Mouse (Mus musculus) hindbrain, postnatal 0 days (tissue): ENCODE results near the gene Neurod2. TPM values are rescaled to one million over a fixed set of nuclear protein-coding genes. Genes with fewer than 3 reads are reported as not detected.

ENCODE experiments used
- ATAC-seq: fragments of 200-750 bp; cut with Nextera tagmentation; 2 replicates; pipeline ENCODE4 v1.8.0; 2017; ENCODE audit warnings: mild to moderate bottlenecking, moderate TSS enrichment, moderate library complexity
- DNase-seq: peaks from one replicate; pipeline ENCODE4 v3.0.0-alpha.2; 2015; ENCODE audit warnings: low spot score
- H3K27ac ChIP-seq: fragments of 300-500 bp; sonication (generic); 2 replicates; pipeline ENCODE4 v1.5.1; 2014; ENCODE audit warnings: mild to moderate bottlenecking
- H3K27me3 ChIP-seq: fragments of 300-500 bp; sonication (generic); 2 replicates; pipeline ENCODE4 v1.6.1; 2014; ENCODE audit warnings: low read length, mixed read lengths; ENCODE audit not compliant: insufficient read depth
- H3K36me3 ChIP-seq: fragments of 300-500 bp; sonication (generic); 2 replicates; pipeline ENCODE4 v1.6.1; 2014; ENCODE audit warnings: low read length, mixed read lengths; ENCODE audit not compliant: insufficient read depth
- H3K4me1 ChIP-seq: fragments of 300-500 bp; sonication (generic); 2 replicates; pipeline ENCODE4 v1.6.1; 2014; ENCODE audit warnings: antibody characterized with exemption, low read length, mixed read lengths; ENCODE audit not compliant: insufficient read depth
- H3K4me2 ChIP-seq: fragments of 300-500 bp; sonication (generic); 2 replicates; pipeline ENCODE4 v1.6.1; 2014; ENCODE audit warnings: low read depth, mild to moderate bottlenecking, low read length, moderate library complexity, mixed read lengths
- H3K4me3 ChIP-seq: fragments of 300-500 bp; sonication (generic); 2 replicates; pipeline ENCODE4 v1.5.1; 2014; ENCODE audit warnings: low read length
- H3K9ac ChIP-seq: fragments of 300-500 bp; sonication (generic); replicated peaks from 2 replicates; pipeline ENCODE4 v1.6.1; 2014; ENCODE audit warnings: mild to moderate bottlenecking, low read length, moderate library complexity, mixed read lengths
- H3K9me3 ChIP-seq: fragments of 300-500 bp; sonication (generic); 2 replicates; pipeline ENCODE4 v1.6.1; 2016; ENCODE audit warnings: low read length, mixed read lengths
- CTCF ChIP-seq: IDR thresholded peaks from 2 replicates; pipeline ENCODE4 v1.5.1; 2016; ENCODE audit warnings: antibody characterized with exemption, control low read depth, low read depth
- WGBS: fragments of 180-500 bp; shearing (Covaris S2); extraction: QIAGEN DNeasy Blood & Tissue Kit; methylation state at CpG from one replicate; pipeline ENCODE4 v1.1.7; 2014; 5-methylcytosine and 5-hydroxymethylcytosine counted together
- polyA plus RNA-seq: library from polyadenylated mRNA; unstranded; fragments of >200 nt; fragmentation: Nextera tagmentation; extraction: Ambion mirVana; gene quantifications from 2 replicates; pipeline ENCODE4 v1.2.1, GENCODE M21; 2015
- total RNA-seq: library from RNA; depleted of rRNA; stranded (reverse); fragments of >200 nt; gene quantifications from 2 replicates; pipeline ENCODE4 v1.2.3, GENCODE M21; 2014

Neurod2 gene
- total and polyA plus RNA-seq, 2 experiments from 2014 or later = 30.7 to 87.0 TPM

DNA sequence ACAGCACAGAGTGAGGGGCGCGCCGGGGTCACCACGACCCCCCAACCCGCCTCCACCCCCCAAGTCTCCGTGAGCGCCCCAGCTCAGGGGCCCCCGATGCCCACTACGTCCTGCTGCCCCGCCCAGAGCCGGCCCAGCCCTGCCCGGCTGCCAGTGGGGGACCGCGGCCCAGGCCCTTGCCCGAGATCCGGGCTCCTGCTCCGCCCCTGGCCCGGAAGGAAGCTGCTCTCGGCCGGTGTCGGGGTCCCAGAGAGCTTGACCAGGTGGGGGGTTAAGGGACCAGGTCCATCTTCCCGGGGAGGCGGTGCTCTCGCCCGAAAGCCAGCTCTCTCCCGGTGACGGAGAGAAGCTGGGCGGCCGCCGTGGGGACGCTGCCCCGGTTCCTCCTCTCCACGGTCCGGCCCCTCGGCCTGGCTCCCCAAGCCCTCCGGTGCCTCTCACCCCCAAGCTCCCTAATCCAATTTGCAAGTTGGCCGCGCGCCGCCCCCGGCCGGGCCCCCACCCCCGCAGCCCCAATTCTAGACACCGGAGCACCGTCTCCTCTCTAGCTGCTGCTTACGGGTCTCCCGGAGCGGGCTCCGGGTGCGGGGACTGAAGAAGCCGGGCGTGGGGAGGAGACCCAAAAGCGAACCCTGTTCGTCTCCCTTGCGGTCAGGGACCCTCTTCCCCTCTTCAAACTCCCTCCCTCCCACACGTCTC is 928 bp downstream of the Neurod2 start:
- H3K9me3 ChIP-seq = no peaks in the 10 kb centered on the region
- H3K27ac ChIP-seq = peak overlapping the region; percentile 89
- H3K4me3 ChIP-seq = peak overlapping the region; percentile 54
- TF ChIP-seq CTCF = no peak
- under 1% methylated on average over 49 of the region's 56 CpGs for WGBS
- peak overlapping the region; percentile 73 for H3K9ac ChIP-seq
- ATAC-seq = no peak
- peak overlapping the region; percentile 58 for H3K4me2 ChIP-seq
- no peaks in the 10 kb centered on the region for H3K4me1 ChIP-seq
- DNase-seq = no peak
- peaks cover 38% of the 10 kb centered on the region for H3K27me3 ChIP-seq
- no peaks in the 10 kb centered on the region for H3K36me3 ChIP-seq

GRCm38 (mm10) chr11:98328031-98328370 is 1.4 kb downstream of the Neurod2 start:
- H3K4me3 ChIP-seq = peak overlapping the region; percentile 54
- no peak for ATAC-seq
- no peak for DNase-seq
- H3K9me3 ChIP-seq = no peaks in the 10 kb centered on the region
- no peaks in the 10 kb centered on the region for H3K36me3 ChIP-seq
- no peak for TF ChIP-seq CTCF
- no peaks in the 10 kb centered on the region for H3K4me1 ChIP-seq
- under 1% methylated on average over 34 of the region's 35 CpGs for WGBS
- peak overlapping the region; percentile 73 for H3K9ac ChIP-seq
- peak overlapping the region; percentile 89 for H3K27ac ChIP-seq
- H3K4me2 ChIP-seq = peak overlapping the region; percentile 58
- H3K27me3 ChIP-seq = peaks cover 43% of the 10 kb centered on the region

DNA sequence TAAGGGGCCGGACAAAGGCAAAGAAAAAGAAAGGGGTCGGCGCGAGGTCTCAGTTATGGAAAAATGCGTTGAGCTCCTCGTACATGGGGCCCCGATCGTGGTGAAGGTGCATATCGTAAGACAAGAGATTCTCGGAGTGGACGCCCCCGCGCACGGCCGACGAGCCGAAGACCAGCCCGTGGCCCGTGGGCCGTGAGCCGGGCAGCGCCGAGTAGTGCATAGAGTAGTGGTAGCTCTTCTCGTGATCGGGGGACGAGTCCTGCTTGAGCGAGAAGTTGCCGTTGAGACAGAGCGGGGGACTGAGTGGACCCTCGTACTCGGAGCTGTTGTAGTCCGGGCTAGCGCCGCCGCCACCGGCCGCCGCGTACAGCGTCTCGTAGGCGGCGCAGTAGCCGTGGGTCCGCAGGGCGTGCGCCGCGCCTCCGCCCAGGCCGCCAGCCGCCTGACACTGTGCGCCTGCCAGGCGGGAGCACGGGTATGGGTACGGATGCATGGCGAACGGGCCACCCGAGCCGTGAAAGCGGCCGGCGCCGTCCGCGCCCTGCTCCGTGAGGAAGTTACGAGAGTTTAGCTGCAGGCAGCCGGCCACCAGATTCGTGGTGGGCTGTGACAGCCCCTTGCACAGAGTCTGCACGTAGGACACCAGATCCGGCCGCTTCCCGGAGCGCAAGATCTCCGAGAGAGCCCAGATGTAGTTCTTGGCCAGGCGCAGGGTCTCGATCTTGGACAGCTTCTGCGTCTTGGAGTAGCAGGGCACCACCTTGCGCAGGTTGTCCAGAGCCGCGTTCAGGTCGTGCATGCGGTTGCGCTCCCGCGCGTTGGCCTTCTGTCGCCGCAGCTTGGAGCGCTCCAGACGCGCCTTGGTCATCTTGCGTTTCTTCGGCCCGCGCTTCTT is 2.1 kb downstream of the Neurod2 start:
- Histone ChIP-seq H3K27ac (peak overlapping the region; percentile 89), H3K9ac (peak overlapping the region; percentile 73), H3K27me3 (peaks cover 46% of the 10 kb centered on the region), H3K9me3 (no peaks in the 10 kb centered on the region), H3K4me2 (peak overlapping the region; percentile 58), H3K4me1 (no peaks in the 10 kb centered on the region), H3K4me3 (peak overlapping the region; percentile 54), H3K36me3 (no peaks in the 10 kb centered on the region)
- no peak for TF ChIP-seq CTCF
- no peak for ATAC-seq
- no peak for DNase-seq
- WGBS = 1% methylated on average over 96 of the region's 97 CpGs

- peak overlapping the region; percentile 58 for H3K4me2 ChIP-seq
- WGBS = 1% methylated on average over 19 of the region's 19 CpGs
- H3K27ac ChIP-seq = peak overlapping the region; percentile 89; the same call in 1 of the 2 replicates
- peak overlapping the region; percentile 73 for H3K9ac ChIP-seq
- no peaks in the 10 kb centered on the region for H3K4me1 ChIP-seq
- peaks cover 46% of the 10 kb centered on the region for H3K27me3 ChIP-seq
- no peak for DNase-seq
- H3K36me3 ChIP-seq = no peaks in the 10 kb centered on the region
- ATAC-seq = no peak
- peak overlapping the region; percentile 54 for H3K4me3 ChIP-seq
- no peak for TF ChIP-seq CTCF
- no peaks in the 10 kb centered on the region for H3K9me3 ChIP-seq
Observed at GRCm38 (mm10) chr11:98326741-98327135, 2.7 kb downstream of the Neurod2 start.

GRCm38 (mm10) chr11:98325821-98326218 is 3.6 kb downstream of the Neurod2 start:
- peak overlapping the region; percentile 58 for H3K4me2 ChIP-seq
- H3K36me3 ChIP-seq = no peaks in the 10 kb centered on the region
- DNase-seq = no peak
- peak overlapping the region; percentile 73; the same call in 1 of the 2 replicates for H3K9ac ChIP-seq
- peaks cover 46% of the 10 kb centered on the region for H3K27me3 ChIP-seq
- H3K4me3 ChIP-seq = peak overlapping the region; percentile 54
- WGBS = 11% methylated on average over 22 of the region's 22 CpGs
- H3K27ac ChIP-seq = no peak overlapping the region; the same call in 1 of the 2 replicates
- no peaks in the 10 kb centered on the region for H3K9me3 ChIP-seq
- no peak for TF ChIP-seq CTCF
- ATAC-seq = no peak
- H3K4me1 ChIP-seq = no peaks in the 10 kb centered on the region

DNA sequence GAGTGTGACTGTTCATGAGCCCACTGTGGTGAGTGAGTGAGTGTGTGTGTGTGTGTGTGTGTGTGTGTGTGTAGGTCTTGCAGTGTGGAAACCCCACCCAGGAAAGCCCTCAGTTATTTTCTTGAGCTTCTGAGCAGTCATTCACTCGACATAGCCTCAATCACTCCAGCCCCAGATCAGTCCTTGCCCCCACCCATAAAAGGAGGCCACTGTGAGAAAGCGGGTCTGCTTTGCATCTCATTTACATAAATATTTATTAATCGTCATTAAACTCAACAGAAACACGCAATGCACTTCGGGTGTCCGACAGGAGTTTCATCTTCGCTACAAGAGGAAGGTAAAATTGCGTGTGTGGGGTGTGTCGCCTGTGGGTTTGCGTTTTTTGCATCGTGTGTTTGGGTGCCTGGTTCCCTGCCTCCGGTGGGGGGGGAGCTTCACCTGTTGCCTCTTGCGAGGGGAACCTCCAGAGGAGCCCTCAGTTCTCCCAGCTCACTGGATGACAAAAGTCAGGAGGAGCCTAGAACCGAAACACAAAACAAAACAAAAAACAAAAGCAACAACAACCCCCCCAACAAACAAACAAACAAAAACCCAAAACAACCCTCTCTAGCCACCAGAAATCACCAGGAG is 4.1 kb downstream of the Neurod2 start:
- Histone ChIP-seq H3K4me3 (peak overlapping the region; percentile 54; the same call in 1 of the 2 replicates), H3K27me3 (peaks cover 42% of the 10 kb centered on the region), H3K27ac (no peak overlapping the region; the same call in 1 of the 2 replicates), H3K36me3 (no peaks in the 10 kb centered on the region), H3K4me2 (peak overlapping the region; percentile 58), H3K9me3 (no peaks in the 10 kb centered on the region), H3K9ac (peak overlapping the region; percentile 73; the same call in 1 of the 2 replicates), H3K4me1 (no peaks in the 10 kb centered on the region)
- TF ChIP-seq CTCF = no peak
- WGBS = 8% methylated on average over 14 of the region's 14 CpGs
- DNase-seq = no peak
- no peak for ATAC-seq
